12 mouse cellular contexts compared by ENCODE assay signal in genomic region chr16:76347719-76348421, GRCm38 (mm10).
"Had no signal": no experiment of that assay in that cellular context is flagged by ENCODE, and none has a peak within 500 bp of the region (broad histone marks: within the 10 kb centered on the region; RNA-seq: fewer than 3 reads in every experiment).

No protein-coding gene starts in this region.

- DNase-seq: kidney, adult 8-10 months; layer of hippocampus, postnatal 36 days; lung, adult 2 months; lung, postnatal 36 days; right cerebral cortex, postnatal 14 days; thymus, adult 2 months; thymus, postnatal 25 days had no signal

- H3K4me3 ChIP-seq: limb, embryonic 15.5 days; midbrain, embryonic 13.5 days; stomach, embryonic 15.5 days had no signal

- H3K4me1 ChIP-seq: limb, embryonic 15.5 days; midbrain, embryonic 13.5 days; stomach, embryonic 15.5 days had no signal

- H3K4me2 ChIP-seq: limb, embryonic 15.5 days; midbrain, embryonic 13.5 days; stomach, embryonic 15.5 days had no signal

- H3K27me3 ChIP-seq: limb, embryonic 15.5 days; midbrain, embryonic 13.5 days; stomach, embryonic 15.5 days had no signal

- ATAC-seq: lung, postnatal 0 days; midbrain, embryonic 13.5 days had no signal

- H3K27ac ChIP-seq: kidney, postnatal 0 days; limb, embryonic 15.5 days; midbrain, embryonic 13.5 days; stomach, embryonic 15.5 days had no signal

- H3K9me3 ChIP-seq: limb, embryonic 15.5 days; midbrain, embryonic 13.5 days; stomach, embryonic 15.5 days had no signal

- H3K9ac ChIP-seq: limb, embryonic 15.5 days; midbrain, embryonic 13.5 days; stomach, embryonic 15.5 days had no signal
